Mouse (Mus musculus) small intestine, adult 2 months (tissue): ENCODE data around the gene 2010111I01Rik. TPM values are rescaled to one million over a fixed set of nuclear protein-coding genes. Genes with fewer than 3 reads are reported as not detected.
"Not testable (repeated sequence)": the region's sequence is repeated elsewhere in the genome, so short reads cannot be mapped to it uniquely, and the experiment has no call there.

ENCODE experiments used
- H3K27ac ChIP-seq: fragments of 200-500 bp; 2 replicates; pipeline ENCODE4 v1.5.1; 2012; ENCODE audit warnings: low read depth, low read length, control low read depth, inconsistent platforms; ENCODE audit not compliant: insufficient read depth
- H3K27me3 ChIP-seq: fragments of 200-500 bp; 2 replicates; pipeline ENCODE4 v1.6.1; 2012; ENCODE audit warnings: mild to moderate bottlenecking, moderate library complexity, low read length, inconsistent platforms; ENCODE audit not compliant: control insufficient read depth, insufficient read depth
- H3K36me3 ChIP-seq: fragments of 200-500 bp; 2 replicates; pipeline ENCODE4 v1.6.1; 2012; ENCODE audit warnings: mild to moderate bottlenecking, low read length, control low read depth, inconsistent platforms; ENCODE audit not compliant: control insufficient read depth, insufficient read depth
- H3K4me1 ChIP-seq: fragments of 200-500 bp; 2 replicates; pipeline ENCODE4 v1.6.1; 2012; ENCODE audit warnings: low read length, inconsistent platforms, mixed read lengths; ENCODE audit not compliant: control insufficient read depth, insufficient read depth, insufficient read length
- H3K4me3 ChIP-seq: fragments of 200-500 bp; 2 replicates; pipeline ENCODE4 v1.5.1; 2012; ENCODE audit warnings: low read depth, mild to moderate bottlenecking, control low read depth, inconsistent platforms, low read length, moderate library complexity
- CTCF ChIP-seq: fragments of 200-500 bp; IDR thresholded peaks from 2 replicates; pipeline ENCODE4 v1.5.1; 2012; ENCODE audit warnings: low read depth, mild to moderate bottlenecking, control low read depth, inconsistent platforms, low read length, moderate library complexity, mixed read lengths; ENCODE audit not compliant: insufficient replicate concordance, insufficient read length; ENCODE audit errors: extremely low read depth
- POLR2A ChIP-seq: fragments of 200-500 bp; IDR thresholded peaks from 2 replicates; pipeline ENCODE4 v1.6.1; 2012; ENCODE audit warnings: low read depth, mild to moderate bottlenecking, control low read depth, inconsistent platforms, low read length, moderate library complexity
- WGBS: fragments of 180-500 bp; shearing (Covaris S2); methylation state at CpG from one replicate; pipeline ENCODE4 v1.1.7; 2018; 5-methylcytosine and 5-hydroxymethylcytosine counted together
- polyA plus RNA-seq: library from polyadenylated mRNA; depleted of rRNA; stranded (reverse); fragments of >200 nt; gene quantifications from 2 replicates; pipeline ENCODE4 v1.2.3, GENCODE M21; 2012

2010111I01Rik gene
- polyA plus RNA-seq, 1 experiment, result 48.4 TPM

- no peak overlapping the region for H3K4me3 ChIP-seq
- no peak overlapping the region for H3K27ac ChIP-seq
- no peaks in the 10 kb centered on the region for H3K27me3 ChIP-seq
- peaks cover 21% of the 10 kb centered on the region for H3K36me3 ChIP-seq
- peaks cover 13% of the 10 kb centered on the region; the same call in 1 of the 2 replicates for H3K4me1 ChIP-seq
- WGBS, result 71% methylated on average over 5 of the region's 5 CpGs
- TF ChIP-seq POLR2A (no peak), CTCF (no peak)
These were observed 342.1 kb downstream of the 2010111I01Rik start for GRCm38 (mm10) chr13:63306768-63307167.

GRCm38 (mm10) chr13:63309563-63309962 lies 344.9 kb downstream of the 2010111I01Rik start:
- no peak for TF ChIP-seq POLR2A
- TF ChIP-seq CTCF, result no peak

GRCm38 (mm10) chr13:63311156-63311555 lies 346.5 kb downstream of the 2010111I01Rik start:
- Histone ChIP-seq H3K27ac (no peak overlapping the region), H3K4me1 (peaks cover 9% of the 10 kb centered on the region), H3K27me3 (no peaks in the 10 kb centered on the region), H3K4me3 (no peak overlapping the region), H3K36me3 (no peaks in the 10 kb centered on the region)
- TF ChIP-seq CTCF (no peak), POLR2A (no peak)
- WGBS, result 37% methylated on average over 2 of the region's 2 CpGs

More at GRCm38 (mm10) chr13:63309563-63309962, 344.9 kb downstream of the 2010111I01Rik start:
- Histone ChIP-seq H3K4me1 (peaks cover 16% of the 10 kb centered on the region), H3K27ac (no peak overlapping the region), H3K36me3 (no peaks in the 10 kb centered on the region), H3K4me3 (no peak overlapping the region), H3K27me3 (no peaks in the 10 kb centered on the region)
- 72% methylated on average over 3 of the region's 3 CpGs for WGBS

GRCm38 (mm10) chr13:63313247-63313646 lies 348.6 kb downstream of the 2010111I01Rik start:
- TF ChIP-seq CTCF (no peak), POLR2A (no peak)
- Histone ChIP-seq H3K27ac (no peak overlapping the region), H3K4me3 (no peak overlapping the region), H3K36me3 (no peaks in the 10 kb centered on the region; the same call in 1 of the 2 replicates), H3K27me3 (no peaks in the 10 kb centered on the region), H3K4me1 (peaks cover 9% of the 10 kb centered on the region)
- WGBS, result 100% methylated on average over 1 of the region's 1 CpGs

GRCm38 (mm10) chr13:63313748-63314607 lies 349.3 kb downstream of the 2010111I01Rik start:
- peaks cover 9% of the 10 kb centered on the region for H3K4me1 ChIP-seq
- H3K27ac ChIP-seq, result no peak overlapping the region
- H3K27me3 ChIP-seq, result no peaks in the 10 kb centered on the region
- H3K36me3 ChIP-seq, result no peaks in the 10 kb centered on the region; the same call in 1 of the 2 replicates
- WGBS, result 53% methylated on average over 12 of the region's 12 CpGs
- TF ChIP-seq CTCF (no peak), POLR2A (no peak)
- no peak overlapping the region for H3K4me3 ChIP-seq

- Histone ChIP-seq H3K36me3 (no peaks in the 10 kb centered on the region; the same call in 1 of the 2 replicates), H3K27me3 (no peaks in the 10 kb centered on the region), H3K27ac (no peak overlapping the region), H3K4me1 (peaks cover 9% of the 10 kb centered on the region), H3K4me3 (no peak overlapping the region)
- no peak for TF ChIP-seq POLR2A
- no peak for TF ChIP-seq CTCF
- WGBS, result 51% methylated on average over 4 of the region's 4 CpGs
These were observed 349.9 kb downstream of the 2010111I01Rik start for GRCm38 (mm10) chr13:63314608-63314920.

GRCm38 (mm10) chr13:63315111-63315510 lies 350.4 kb downstream of the 2010111I01Rik start:
- not testable (repeated sequence) for H3K4me1 ChIP-seq, H3K36me3 ChIP-seq, H3K27ac ChIP-seq, H3K27me3 ChIP-seq, H3K4me3 ChIP-seq
- WGBS, result 92% methylated on average over 4 of the region's 4 CpGs
